ENCODE assay signal across 8 mouse cellular contexts in genomic region chr10:67003009-67003742, GRCm38 (mm10).
A peak's percentile ranks its signal among the peaks of the same experiment; 100 is the strongest.
DNase-seq lines count a peak whose midpoint lies in the region; ATAC-seq and TF ChIP-seq lines count a peak whose summit lies in the region.

No protein-coding gene starts in this region.

- H3K9ac ChIP-seq in embryonic facial prominence, embryonic 11.5 days (replicated peaks; ENCODE audit: low read length): peak overlapping the region; percentile 44
- H3K9ac ChIP-seq in liver, embryonic 16.5 days (ENCODE audit: low read depth, low read length): peak overlapping the region; percentile 28; the same call in 1 of the 2 replicates

- peak; percentile 11 for DNase-seq in thymus, adult 2 months
- no peak for DNase-seq in thymus, adult 18-20 months
- DNase-seq in embryonic facial prominence, embryonic 11.5 days (ENCODE audit: low spot score): peak; percentile 91
- DNase-seq in heart, adult 9 months (ENCODE audit: low spot score in 2 of 2): peak; percentile 71 to 78
- DNase-seq in kidney, adult 2 months: peak; percentile 55
- DNase-seq in neural tube, embryonic 10.5 days (ENCODE audit: extremely low spot score, low spot score): peak; percentile 82
- DNase-seq in urinary bladder, postnatal 4 days (ENCODE audit: low spot score in 2 of 2): peak; percentile 62 to 71

- no peaks in the 10 kb centered on the region for H3K9me3 ChIP-seq in embryonic facial prominence, embryonic 11.5 days (replicated peaks; ENCODE audit: control insufficient read depth, low read length)
- no peaks in the 10 kb centered on the region for H3K9me3 ChIP-seq in liver, embryonic 16.5 days (replicated peaks; ENCODE audit: control insufficient read depth, low read length)

- H3K4me3 ChIP-seq in thymus, adult 2 months (ENCODE audit: control insufficient read depth, insufficient read depth, low read length): no peak overlapping the region
- H3K4me3 ChIP-seq in embryonic facial prominence, embryonic 11.5 days (ENCODE audit: low read depth, low read length): peak overlapping the region; percentile 24
- peak overlapping the region; percentile 35 for H3K4me3 ChIP-seq in kidney, adult 2 months (ENCODE audit: insufficient read depth, low read depth, low read length)
- peak overlapping the region; percentile 54 for H3K4me3 ChIP-seq in liver, embryonic 16.5 days (ENCODE audit: low read depth, low read length)

- H3K4me1 ChIP-seq in thymus, adult 2 months (replicated peaks; ENCODE audit: control insufficient read depth, insufficient read depth, low read length): peaks cover 5% of the 10 kb centered on the region
- no peaks in the 10 kb centered on the region for H3K4me1 ChIP-seq in embryonic facial prominence, embryonic 11.5 days (ENCODE audit: control insufficient read depth, insufficient read depth, low read length)
- peaks cover 11% of the 10 kb centered on the region for H3K4me1 ChIP-seq in kidney, adult 2 months (ENCODE audit: control insufficient read depth, insufficient read depth, low read length)
- H3K4me1 ChIP-seq in liver, embryonic 16.5 days (ENCODE audit: control insufficient read depth, low read depth, low read length): peaks cover 17% of the 10 kb centered on the region

- H3K36me3 ChIP-seq in thymus, adult 2 months (ENCODE audit: control insufficient read depth, insufficient read depth, low read length): no peaks in the 10 kb centered on the region
- H3K36me3 ChIP-seq in embryonic facial prominence, embryonic 11.5 days (replicated peaks; ENCODE audit: control insufficient read depth, insufficient read depth, low read depth, low read length): no peaks in the 10 kb centered on the region
- H3K36me3 ChIP-seq in kidney, adult 2 months (ENCODE audit: control insufficient read depth, insufficient read depth, low read length): no peaks in the 10 kb centered on the region
- no peaks in the 10 kb centered on the region for H3K36me3 ChIP-seq in liver, embryonic 16.5 days (ENCODE audit: control insufficient read depth, insufficient read depth)

- peak; percentile 62 for ATAC-seq in embryonic facial prominence, embryonic 11.5 days (replicated peaks; ENCODE audit: insufficient number of reproducible peaks, low FRiP score, low TSS enrichment, low read depth)
- ATAC-seq in liver, embryonic 16.5 days (ENCODE audit: low read depth): no peak

- H3K27me3 ChIP-seq in thymus, adult 2 months (ENCODE audit: control insufficient read depth, insufficient read depth, low read length): no peaks in the 10 kb centered on the region; the same call in 1 of the 2 replicates
- no peaks in the 10 kb centered on the region for H3K27me3 ChIP-seq in embryonic facial prominence, embryonic 11.5 days (ENCODE audit: control insufficient read depth, insufficient read depth, low read length)
- H3K27me3 ChIP-seq in kidney, adult 2 months (replicated peaks; ENCODE audit: control insufficient read depth, insufficient read depth, low read length): no peaks in the 10 kb centered on the region
- peaks cover 8% of the 10 kb centered on the region for H3K27me3 ChIP-seq in liver, embryonic 16.5 days (ENCODE audit: control insufficient read depth, insufficient read depth, low read depth, low read length)

- no peak for TF ChIP-seq POLR2A in thymus, adult 2 months (IDR thresholded peaks at IDR 0.05; ENCODE audit: control insufficient read depth, extremely low read depth, insufficient read depth, low read length, poor library complexity)
- TF ChIP-seq POLR2A in kidney, adult 2 months (IDR thresholded peaks at IDR 0.05; ENCODE audit: low read depth, low read length): no peak

- H3K27ac ChIP-seq in thymus, adult 2 months (ENCODE audit: control insufficient read depth, insufficient read depth, low read length): no peak overlapping the region
- H3K27ac ChIP-seq in embryonic facial prominence, embryonic 11.5 days (replicated peaks; ENCODE audit: low read depth, low read length): peak overlapping the region; percentile 81
- H3K27ac ChIP-seq in kidney, adult 2 months (ENCODE audit: insufficient read depth, low read depth, low read length): peak overlapping the region; percentile 76
- H3K27ac ChIP-seq in liver, embryonic 16.5 days (ENCODE audit: low read length): peak overlapping the region; percentile 74

- peak overlapping the region; percentile 56 for H3K4me2 ChIP-seq in embryonic facial prominence, embryonic 11.5 days (ENCODE audit: low read depth, low read length)
- peak overlapping the region; percentile 74 for H3K4me2 ChIP-seq in liver, embryonic 16.5 days (ENCODE audit: low read depth, low read length)

- 25% methylated on average over 25 of the region's 25 CpGs for WGBS in thymus, adult 2 months
- WGBS in embryonic facial prominence, embryonic 11.5 days: under 1% methylated on average over 25 of the region's 25 CpGs
- 6% methylated on average over 25 of the region's 25 CpGs for WGBS in kidney, adult 2 months
- 1% methylated on average over 25 of the region's 25 CpGs for WGBS in liver, embryonic 16.5 days (ENCODE audit: insufficient replicate concordance)

- TF ChIP-seq CTCF in thymus, adult 2 months (IDR thresholded peaks at IDR 0.05; ENCODE audit: borderline replicate concordance, control insufficient read depth, extremely low read depth, insufficient read depth, low read length, poor library complexity): no peak
- no peak for TF ChIP-seq CTCF in kidney, adult 2 months (conservative IDR thresholded peaks at IDR 0.05; ENCODE audit: insufficient read depth, insufficient read length, low read depth, low read length)

Comparison
In these comparisons a context has a peak if more than half of its experiments do, and no peak if none do; other contexts are left out.
1. DNase-seq: peak in thymus, adult 2 months (single experiment), embryonic facial prominence, embryonic 11.5 days (single experiment), heart, adult 9 months (2 of 2), kidney, adult 2 months (single experiment), neural tube, embryonic 10.5 days (single experiment) and urinary bladder, postnatal 4 days (2 of 2); none in thymus, adult 18-20 months (0 of 2).